Mouse (Mus musculus): Measurements from ENCODE around the gene Glis2. TPM values are rescaled to one million over a fixed set of nuclear protein-coding genes. Genes with fewer than 3 reads are reported as not detected.

Gene Glis2
- polyA plus RNA-seq, 1 experiment, result 4.9 TPM

GRCm38 (mm10) chr16:4624481-4625110, 30.1 kb downstream of the Glis2 start, which contains the start of gene Pam16:
Gene Pam16 (minus strand): TSS chr16:4624988.
- H3K4me3 ChIP-seq (replicated peaks; ENCODE audit: control insufficient read depth, low read depth, low read length), result peak within 1 kb of the TSS; percentile 73
- TF ChIP-seq POLR2A (IDR thresholded peaks at IDR 0.05; ENCODE audit: borderline replicate concordance, control insufficient read depth, low read depth, low read length) (peak; percentile 55; the same call in 1 of the 2 replicates), CTCF (IDR thresholded peaks at IDR 0.05; ENCODE audit: control insufficient read depth, insufficient read depth, low read length) (no peak)
- WGBS, result under 1% methylated on average over 56 of the region's 56 CpGs
- H3K4me1 ChIP-seq (ENCODE audit: control insufficient read depth, insufficient read depth, low read length), result peaks cover 2% of the 10 kb centered on the region; the same call in 1 of the 2 replicates
- peak within 1 kb of the TSS; percentile 74 for H3K27ac ChIP-seq (ENCODE audit: control insufficient read depth, insufficient read depth, low read depth, low read length, poor library complexity)

- Histone ChIP-seq H3K4me1 (ENCODE audit: control insufficient read depth, insufficient read depth, low read length) (peaks cover 2% of the 10 kb centered on the region; the same call in 1 of the 2 replicates), H3K27ac (ENCODE audit: control insufficient read depth, insufficient read depth, low read depth, low read length, poor library complexity) (no peak overlapping the region), H3K4me3 (replicated peaks; ENCODE audit: control insufficient read depth, low read depth, low read length) (no peak overlapping the region)
- TF ChIP-seq CTCF (IDR thresholded peaks at IDR 0.05; ENCODE audit: control insufficient read depth, insufficient read depth, low read length) (no peak), POLR2A (IDR thresholded peaks at IDR 0.05; ENCODE audit: borderline replicate concordance, control insufficient read depth, low read depth, low read length) (no peak)
- WGBS, result 83% methylated on average over 6 of the region's 6 CpGs
These were observed 32.6 kb downstream of the Glis2 start for GRCm38 (mm10) chr16:4627105-4627504.

GRCm38 (mm10) chr16:4628898-4629419, 34.4 kb downstream of the Glis2 start:
- H3K4me3 ChIP-seq (replicated peaks; ENCODE audit: control insufficient read depth, low read depth, low read length), result no peak overlapping the region
- TF ChIP-seq CTCF (IDR thresholded peaks at IDR 0.05; ENCODE audit: control insufficient read depth, insufficient read depth, low read length) (no peak), POLR2A (IDR thresholded peaks at IDR 0.05; ENCODE audit: borderline replicate concordance, control insufficient read depth, low read depth, low read length) (no peak)
- 92% methylated on average over 9 of the region's 9 CpGs for WGBS
- H3K4me1 ChIP-seq (ENCODE audit: control insufficient read depth, insufficient read depth, low read length), result peaks cover 2% of the 10 kb centered on the region; the same call in 1 of the 2 replicates
- no peak overlapping the region for H3K27ac ChIP-seq (ENCODE audit: control insufficient read depth, insufficient read depth, low read depth, low read length, poor library complexity)

GRCm38 (mm10) chr16:4629950-4630349, 35.4 kb downstream of the Glis2 start:
- 27% methylated on average over 6 of the region's 6 CpGs for WGBS
- no peaks in the 10 kb centered on the region for H3K4me1 ChIP-seq (ENCODE audit: control insufficient read depth, insufficient read depth, low read length)
- H3K27ac ChIP-seq (ENCODE audit: control insufficient read depth, insufficient read depth, low read depth, low read length, poor library complexity), result no peak overlapping the region
- no peak for TF ChIP-seq POLR2A (IDR thresholded peaks at IDR 0.05; ENCODE audit: borderline replicate concordance, control insufficient read depth, low read depth, low read length)
- TF ChIP-seq CTCF (IDR thresholded peaks at IDR 0.05; ENCODE audit: control insufficient read depth, insufficient read depth, low read length), result peak; percentile 97
- H3K4me3 ChIP-seq (replicated peaks; ENCODE audit: control insufficient read depth, low read depth, low read length), result no peak overlapping the region

- 73% methylated on average over 7 of the region's 7 CpGs for WGBS
- no peaks in the 10 kb centered on the region for H3K4me1 ChIP-seq (ENCODE audit: control insufficient read depth, insufficient read depth, low read length)
- no peak overlapping the region for H3K4me3 ChIP-seq (replicated peaks; ENCODE audit: control insufficient read depth, low read depth, low read length)
- H3K27ac ChIP-seq (ENCODE audit: control insufficient read depth, insufficient read depth, low read depth, low read length, poor library complexity), result no peak overlapping the region
- no peak for TF ChIP-seq POLR2A (IDR thresholded peaks at IDR 0.05; ENCODE audit: borderline replicate concordance, control insufficient read depth, low read depth, low read length)
- TF ChIP-seq CTCF (IDR thresholded peaks at IDR 0.05; ENCODE audit: control insufficient read depth, insufficient read depth, low read length), result no peak
These were observed 37.5 kb downstream of the Glis2 start for GRCm38 (mm10) chr16:4632050-4632449.

- H3K4me3 ChIP-seq (replicated peaks; ENCODE audit: control insufficient read depth, low read depth, low read length), result no peak overlapping the region
- H3K4me1 ChIP-seq (ENCODE audit: control insufficient read depth, insufficient read depth, low read length), result no peaks in the 10 kb centered on the region
- whole genome bisulfite sequencing, result 94% methylated on average over 3 of the region's 3 CpGs
- no peak overlapping the region for H3K27ac ChIP-seq (ENCODE audit: control insufficient read depth, insufficient read depth, low read depth, low read length, poor library complexity)
- TF ChIP-seq CTCF (IDR thresholded peaks at IDR 0.05; ENCODE audit: control insufficient read depth, insufficient read depth, low read length), result no peak
- TF ChIP-seq POLR2A (IDR thresholded peaks at IDR 0.05; ENCODE audit: borderline replicate concordance, control insufficient read depth, low read depth, low read length), result no peak
These were observed 39.1 kb downstream of the Glis2 start for GRCm38 (mm10) chr16:4633661-4634060.

- Histone ChIP-seq H3K4me3 (replicated peaks; ENCODE audit: control insufficient read depth, low read depth, low read length) (no peak overlapping the region), H3K27ac (ENCODE audit: control insufficient read depth, insufficient read depth, low read depth, low read length, poor library complexity) (no peak overlapping the region), H3K4me1 (ENCODE audit: control insufficient read depth, insufficient read depth, low read length) (no peaks in the 10 kb centered on the region)
- WGBS, result 89% methylated on average over 9 of the region's 9 CpGs
- TF ChIP-seq CTCF (IDR thresholded peaks at IDR 0.05; ENCODE audit: control insufficient read depth, insufficient read depth, low read length) (no peak), POLR2A (IDR thresholded peaks at IDR 0.05; ENCODE audit: borderline replicate concordance, control insufficient read depth, low read depth, low read length) (no peak)
These were observed 40.2 kb downstream of the Glis2 start for GRCm38 (mm10) chr16:4634681-4635080.

GRCm38 (mm10) chr16:4635760-4636159, 41.2 kb downstream of the Glis2 start:
- TF ChIP-seq POLR2A (IDR thresholded peaks at IDR 0.05; ENCODE audit: borderline replicate concordance, control insufficient read depth, low read depth, low read length) (no peak), CTCF (IDR thresholded peaks at IDR 0.05; ENCODE audit: control insufficient read depth, insufficient read depth, low read length) (no peak)
- WGBS, result 94% methylated on average over 4 of the region's 4 CpGs
- Histone ChIP-seq H3K4me1 (ENCODE audit: control insufficient read depth, insufficient read depth, low read length) (0 out of 2 replicates have a peak, but pooled peaks cover 1% of the 10 kb centered on the region), H3K4me3 (replicated peaks; ENCODE audit: control insufficient read depth, low read depth, low read length) (no peak overlapping the region), H3K27ac (ENCODE audit: control insufficient read depth, insufficient read depth, low read depth, low read length, poor library complexity) (no peak overlapping the region)

Data from bone marrow, adult 2 months (tissue).